Mouse (Mus musculus) ES-E14 (cell line): ENCODE measurements around the gene Slc25a33. TPM values are rescaled to one million over a fixed set of nuclear protein-coding genes. Genes with fewer than 3 reads are reported as not detected.

Experiments
- DNase-seq: peaks from one replicate; pipeline ENCODE4 v3.0.0-alpha.2; 2013; ENCODE audit warnings: low read depth, low spot score
- H3K27ac ChIP-seq: 2 replicates; pipeline ENCODE4 v1.5.1; 2012; ENCODE audit warnings: low read depth, mild to moderate bottlenecking, low read length, moderate library complexity, mixed read lengths; ENCODE audit not compliant: poor library complexity, insufficient read depth, severe bottlenecking
- H3K36me3 ChIP-seq: 2 replicates; pipeline ENCODE4 v1.6.1; 2012; ENCODE audit warnings: mild to moderate bottlenecking, low read length, moderate library complexity, mixed read lengths; ENCODE audit not compliant: control insufficient read depth, poor library complexity, insufficient read depth, severe bottlenecking
- H3K4me1 ChIP-seq, 2 experiments: fragments of 150-350 bp in 1 of 2; sonication (generic) in 1 of 2; 2 replicates each; pipeline ENCODE4 v1.6.1; 2012; ENCODE audit warnings: low read length in 2 of 2, mild to moderate bottlenecking in 1 of 2, mixed read lengths in 1 of 2; ENCODE audit not compliant: control insufficient read depth in 2 of 2, insufficient read depth in 2 of 2, poor library complexity in 1 of 2
- H3K4me3 ChIP-seq, 2 experiments: fragments of 150-350 bp in 1 of 2; sonication (generic) in 1 of 2; 2 replicates each; pipeline ENCODE4 v1.5.1; 2012; ENCODE audit warnings: low read length in 2 of 2, low read depth in 1 of 2, mild to moderate bottlenecking in 1 of 2, mixed read lengths in 1 of 2; ENCODE audit not compliant: insufficient read depth in 1 of 2, poor library complexity in 1 of 2, severe bottlenecking in 1 of 2
- H3K9ac ChIP-seq: 2 replicates; pipeline ENCODE4 v1.6.1; 2012; ENCODE audit warnings: low read depth, mild to moderate bottlenecking, low read length, mixed read lengths; ENCODE audit not compliant: poor library complexity, insufficient read depth, severe bottlenecking
- H3K9me3 ChIP-seq: fragments of 150-350 bp; sonication (generic); 2 replicates; pipeline ENCODE4 v1.6.1; 2012; ENCODE audit warnings: low read depth, mild to moderate bottlenecking, low read length; ENCODE audit not compliant: control insufficient read depth, insufficient read depth
- CHD2 ChIP-seq: IDR thresholded peaks from 2 replicates; pipeline ENCODE4 v1.6.1; 2014; ENCODE audit warnings: mild to moderate bottlenecking, low read depth, low read length, inconsistent platforms
- HCFC1 ChIP-seq: IDR thresholded peaks from 2 replicates; pipeline ENCODE4 v1.6.1; 2012; ENCODE audit warnings: low read length, inconsistent platforms, borderline replicate concordance; ENCODE audit not compliant: insufficient read depth
- MAFK ChIP-seq: IDR thresholded peaks from 2 replicates; pipeline ENCODE4 v1.6.1; 2014; ENCODE audit warnings: mild to moderate bottlenecking, low read depth, low read length, inconsistent platforms; ENCODE audit not compliant: insufficient read depth
- ZC3H11A ChIP-seq: IDR thresholded peaks from 2 replicates; pipeline ENCODE4 v1.6.1; 2012; ENCODE audit warnings: low read depth, mild to moderate bottlenecking, inconsistent platforms, low read length, borderline replicate concordance
- ZNF384 ChIP-seq: IDR thresholded peaks from 2 replicates; pipeline ENCODE4 v1.6.1; 2012; ENCODE audit warnings: low read depth, low read length, inconsistent platforms
- in situ Hi-C, 2 experiments: fragments of 600-800 bp; cut with MboI; formaldehyde crosslinking; loops; one replicate each; pipeline ENCODE4 v1.15.1; 2025; ENCODE audit warnings: low sequenced_read_pairs in 2 of 2, inconsistent platforms in 1 of 2; ENCODE audit not compliant: unreplicated experiment in 2 of 2
- total RNA-seq: library from RNA; depleted of rRNA; stranded (reverse); fragments of 300-350 nt; gene quantifications from 2 replicates; pipeline ENCODE4 v1.2.3, GENCODE M21; 2012

The Slc25a33 gene
- total RNA-seq, 1 experiment, result 12.2 TPM

- no peak overlapping the region for H3K4me3 ChIP-seq
- DNase-seq, result no peak
- no peak overlapping the region for H3K27ac ChIP-seq
- H3K9me3 ChIP-seq, result no peaks in the 10 kb centered on the region
- no peak for TF ChIP-seq HCFC1
- in situ Hi-C loops, result loop anchor here in 1 of 2 experiments (10.0 kb wide), 1 partner anchor 296 kb away; no protein-coding TSS in a partner anchor
- peaks cover 0 to 2% of the 10 kb centered on the region in 2 experiments; a peak in 1 of 4 replicates for H3K4me1 ChIP-seq
- H3K9ac ChIP-seq, result no peak overlapping the region
- H3K36me3 ChIP-seq, result no peaks in the 10 kb centered on the region
Measured at GRCm38 (mm10) chr4:149808584-149809227, 34.6 kb upstream of the Slc25a33 start.

- DNase-seq, result no peak
- Histone ChIP-seq H3K27ac (no peak overlapping the region), H3K36me3 (no peaks in the 10 kb centered on the region)
Measured at GRCm38 (mm10) chr4:149808060-149808567, 34.0 kb upstream of the Slc25a33 start.

GRCm38 (mm10) chr4:149806699-149807381 lies 32.8 kb upstream of the Slc25a33 start:
- Histone ChIP-seq H3K36me3 (no peaks in the 10 kb centered on the region), H3K4me3 (no peak overlapping the region)
- TF ChIP-seq HCFC1 (no peak), MAFK (peak; percentile 53), ZC3H11A (peak; percentile 69; the same call in 1 of the 2 replicates)

More at GRCm38 (mm10) chr4:149808060-149808567, 34.0 kb upstream of the Slc25a33 start:
- TF ChIP-seq HCFC1, result no peak
- TF ChIP-seq MAFK, result peak; percentile 94
- H3K4me1 ChIP-seq, result peaks cover 0 to 2% of the 10 kb centered on the region in 2 experiments; a peak in 1 of 4 replicates
- H3K4me3 ChIP-seq, result no peak overlapping the region
- no peaks in the 10 kb centered on the region for H3K9me3 ChIP-seq
- in situ Hi-C loops, result loop anchor here in 1 of 2 experiments (10.0 kb wide), 1 partner anchor 297 kb away; no protein-coding TSS in a partner anchor
- H3K9ac ChIP-seq, result no peak overlapping the region

GRCm38 (mm10) chr4:149802269-149802668 lies 28.2 kb upstream of the Slc25a33 start:
- no peak for DNase-seq
- Histone ChIP-seq H3K36me3 (no peaks in the 10 kb centered on the region), H3K27ac (no peak overlapping the region), H3K4me1 (peaks cover 4 to 15% of the 10 kb centered on the region in 2 experiments; a peak in 3 of 4 replicates), H3K9me3 (no peaks in the 10 kb centered on the region), H3K4me3 (no peak overlapping the region), H3K9ac (no peak overlapping the region)
- in situ Hi-C loops, result loop anchor here in 1 of 2 experiments (10.0 kb wide), 1 partner anchor 303 kb away; no protein-coding TSS in a partner anchor
- no peak for TF ChIP-seq ZNF384
- no peak for TF ChIP-seq HCFC1
- no peak for TF ChIP-seq ZC3H11A
- TF ChIP-seq CHD2, result no peak
- no peak for TF ChIP-seq MAFK

More at GRCm38 (mm10) chr4:149806699-149807381, 32.8 kb upstream of the Slc25a33 start:
- Histone ChIP-seq H3K9ac (no peak overlapping the region), H3K4me1 (peaks cover 0 to 2% of the 10 kb centered on the region in 2 experiments; a peak in 1 of 4 replicates), H3K27ac (no peak overlapping the region), H3K9me3 (no peaks in the 10 kb centered on the region)
- peak; percentile 97 for DNase-seq
- in situ Hi-C loops, result loop anchor here in 1 of 2 experiments (10.0 kb wide), 1 partner anchor 298 kb away; no protein-coding TSS in a partner anchor
